Mouse (Mus musculus) fibroblast of lung, adult 2 months (primary cell): Measurements from ENCODE around the gene Mier2.

Experiments used
- DNase-seq: peaks from one replicate; pipeline ENCODE4 v3.0.0-alpha.2; 2011; ENCODE audit warnings: low read depth

Gene Mier2

GRCm38 (mm10) chr10:79554330-79555237 lies at the start of gene Mier2:
Gene Mier2, minus strand, starts transcription at chr10:79555199.
- DNase-seq, result peak; percentile 20

GRCm38 (mm10) chr10:79597936-79598230 lies 42.9 kb upstream of the Mier2 start:
- DNase-seq, result no peak

- DNase-seq, result no peak
Observed at GRCm38 (mm10) chr10:79597051-79597935, 42.3 kb upstream of the Mier2 start.

GRCm38 (mm10) chr10:79595590-79595929 lies 40.6 kb upstream of the Mier2 start:
- DNase-seq, result no peak

- peak; percentile 44 for DNase-seq
Observed at GRCm38 (mm10) chr10:79594872-79595589, 40.0 kb upstream of the Mier2 start.

GRCm38 (mm10) chr10:79594111-79594510 lies 39.1 kb upstream of the Mier2 start:
- no peak for DNase-seq

- DNase-seq, result no peak
Observed at GRCm38 (mm10) chr10:79590702-79591101, 35.7 kb upstream of the Mier2 start.

- DNase-seq, result no peak
Observed at GRCm38 (mm10) chr10:79587752-79588126, 32.7 kb upstream of the Mier2 start.

- DNase-seq, result no peak
Observed at GRCm38 (mm10) chr10:79587061-79587751, 32.2 kb upstream of the Mier2 start, which contains the start of gene Theg. Gene Theg, minus strand, starts transcription at chr10:79587331.

GRCm38 (mm10) chr10:79586243-79586642 lies 31.2 kb upstream of the Mier2 start:
- no peak for DNase-seq

- DNase-seq, result no peak
Observed at GRCm38 (mm10) chr10:79585723-79586122, 30.7 kb upstream of the Mier2 start.

GRCm38 (mm10) chr10:79585136-79585535 lies 30.1 kb upstream of the Mier2 start:
- no peak for DNase-seq

- DNase-seq, result no peak
Observed at GRCm38 (mm10) chr10:79584426-79584825, 29.4 kb upstream of the Mier2 start.

- DNase-seq, result no peak
Observed at GRCm38 (mm10) chr10:79584021-79584420, 29.0 kb upstream of the Mier2 start.

GRCm38 (mm10) chr10:79581501-79581900 lies 26.5 kb upstream of the Mier2 start:
- DNase-seq, result no peak

GRCm38 (mm10) chr10:79580811-79581210 lies 25.8 kb upstream of the Mier2 start:
- peak; percentile 1 for DNase-seq

GRCm38 (mm10) chr10:79580356-79580755 lies 25.4 kb upstream of the Mier2 start:
- DNase-seq, result no peak

- DNase-seq, result no peak
Observed at GRCm38 (mm10) chr10:79579781-79580180, 24.8 kb upstream of the Mier2 start.

- no peak for DNase-seq
Observed at GRCm38 (mm10) chr10:79578891-79579290, 23.9 kb upstream of the Mier2 start.

- DNase-seq, result no peak
Observed at GRCm38 (mm10) chr10:79578276-79578675, 23.3 kb upstream of the Mier2 start.

GRCm38 (mm10) chr10:79577376-79577775 lies 22.4 kb upstream of the Mier2 start:
- DNase-seq, result no peak

- DNase-seq, result no peak
Observed at GRCm38 (mm10) chr10:79575754-79576153, 20.8 kb upstream of the Mier2 start.
